Mouse (Mus musculus) bone marrow, adult 2 months (tissue): ENCODE results near the gene Gm27179.
"Not testable (repeated sequence)": the region's sequence is repeated elsewhere in the genome, so short reads cannot be mapped to it uniquely, and the experiment has no call there.

Experiments used
- CTCF ChIP-seq: fragments of 200-500 bp; IDR thresholded peaks from 2 replicates; pipeline ENCODE4 v1.5.1; 2011; ENCODE audit warnings: low read length, control low read depth; ENCODE audit not compliant: control insufficient read depth, insufficient read depth
- POLR2A ChIP-seq: fragments of 200-500 bp; IDR thresholded peaks from 2 replicates; pipeline ENCODE4 v1.6.1; 2011; ENCODE audit warnings: low read depth, mild to moderate bottlenecking, control low read depth, low read length, borderline replicate concordance; ENCODE audit not compliant: control insufficient read depth

DNA sequence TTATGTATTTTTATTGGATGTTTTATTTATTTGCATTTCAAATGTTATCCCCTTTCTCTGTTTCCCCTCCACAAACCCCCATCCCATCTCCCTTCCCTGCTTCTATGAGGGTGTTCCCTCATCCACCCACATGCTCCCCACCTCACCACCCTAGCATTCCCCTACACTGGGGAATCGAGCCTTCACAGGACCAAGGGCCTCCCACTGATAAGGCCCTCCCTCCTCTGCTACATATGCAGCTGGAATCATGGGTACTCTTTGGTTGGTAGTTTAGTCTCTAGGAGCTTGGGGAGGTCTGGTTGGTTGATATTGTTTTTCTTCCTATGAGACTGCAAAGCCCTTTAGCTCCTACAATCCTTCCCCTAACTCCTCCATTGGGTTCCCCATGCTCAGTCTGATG is 13.9 kb upstream of the Gm27179 start:
- TF ChIP-seq CTCF, POLR2A: not testable (repeated sequence)
